Mouse (Mus musculus) neural tube, embryonic 14.5 days (tissue): ENCODE data around the gene Cyp2d12. TPM values are rescaled to one million over a fixed set of nuclear protein-coding genes. Genes with fewer than 3 reads are reported as not detected.
"Not testable (repeated sequence)": the region's sequence is repeated elsewhere in the genome, so short reads cannot be mapped to it uniquely, and the experiment has no call there.

Experiments used
- ATAC-seq: fragments of 200-750 bp; cut with Nextera tagmentation; 2 replicates; pipeline ENCODE4 v1.8.0; 2017; ENCODE audit warnings: low read depth, mild to moderate bottlenecking, moderate TSS enrichment, moderate library complexity
- H3K27ac ChIP-seq: fragments of 300-500 bp; sonication (generic); 2 replicates; pipeline ENCODE4 v1.5.1; 2014; ENCODE audit warnings: low read depth, mild to moderate bottlenecking, control low read depth, low read length, moderate library complexity, mixed read lengths
- H3K27me3 ChIP-seq: fragments of 300-500 bp; sonication (generic); 2 replicates; pipeline ENCODE4 v1.6.1; 2014; ENCODE audit warnings: low read length; ENCODE audit not compliant: control insufficient read depth, insufficient read depth
- H3K36me3 ChIP-seq: fragments of 300-500 bp; sonication (generic); 2 replicates; pipeline ENCODE4 v1.6.1; 2014; ENCODE audit warnings: low read length, mixed read lengths; ENCODE audit not compliant: control insufficient read depth, insufficient read depth
- H3K4me1 ChIP-seq: fragments of 300-500 bp; sonication (generic); 2 replicates; pipeline ENCODE4 v1.6.1; 2014; ENCODE audit warnings: low read length; ENCODE audit not compliant: control insufficient read depth, insufficient read depth
- H3K4me2 ChIP-seq: fragments of 300-500 bp; sonication (generic); 2 replicates; pipeline ENCODE4 v1.6.1; 2014; ENCODE audit warnings: mild to moderate bottlenecking, low read depth, low read length, control low read depth
- H3K4me3 ChIP-seq: fragments of 300-500 bp; sonication (generic); 2 replicates; pipeline ENCODE4 v1.5.1; 2014; ENCODE audit warnings: low read depth, low read length, control low read depth, mixed read lengths
- H3K9ac ChIP-seq: fragments of 300-500 bp; sonication (generic); replicated peaks from 2 replicates; pipeline ENCODE4 v1.6.1; 2014; ENCODE audit warnings: low read depth, mild to moderate bottlenecking, control low read depth, low read length, mixed read lengths
- H3K9me3 ChIP-seq: fragments of 300-500 bp; sonication (generic); 2 replicates; pipeline ENCODE4 v1.6.1; 2016; ENCODE audit warnings: low read length; ENCODE audit not compliant: control insufficient read depth
- WGBS: fragments of 180-500 bp; shearing (Covaris S2); extraction: QIAGEN DNeasy Blood & Tissue Kit; methylation state at CpG from one replicate; pipeline ENCODE4 v1.1.7; 2014; 5-methylcytosine and 5-hydroxymethylcytosine counted together
- microRNA-seq: library from miRNA; unstranded; fragments of <30 nt; microRNA quantifications from one replicate; pipeline ENCODE4, GENCODE M21; 2016
- polyA plus RNA-seq: library from polyadenylated mRNA; unstranded; fragments of >200 nt; fragmentation: Nextera tagmentation; extraction: Ambion mirVana; gene quantifications from 2 replicates; pipeline ENCODE4 v1.2.1, GENCODE M21; 2014

Gene Cyp2d12
- polyA plus RNA-seq, 1 experiment from 2014 or later, result not detected

GRCm38 (mm10) chr15:82542976-82543375, 11.9 kb upstream of the Cyp2d12 start:
- H3K4me2 ChIP-seq, H3K4me1 ChIP-seq, H3K4me3 ChIP-seq, ATAC-seq, H3K27me3 ChIP-seq, H3K9ac ChIP-seq, H3K36me3 ChIP-seq, H3K9me3 ChIP-seq, H3K27ac ChIP-seq: not testable (repeated sequence)
- 80% methylated on average over 3 of the region's 3 CpGs for WGBS

- not testable (repeated sequence) for H3K4me2 ChIP-seq, H3K4me1 ChIP-seq, H3K36me3 ChIP-seq, ATAC-seq, H3K27ac ChIP-seq, H3K9me3 ChIP-seq, H3K27me3 ChIP-seq, H3K4me3 ChIP-seq, H3K9ac ChIP-seq
These were observed 10.3 kb upstream of the Cyp2d12 start for GRCm38 (mm10) chr15:82544561-82544960.

- not testable (repeated sequence) for H3K36me3 ChIP-seq, H3K4me1 ChIP-seq, H3K4me3 ChIP-seq, H3K4me2 ChIP-seq, H3K27ac ChIP-seq, H3K9ac ChIP-seq, ATAC-seq, H3K9me3 ChIP-seq, H3K27me3 ChIP-seq
- WGBS, result 98% methylated on average over 4 of the region's 4 CpGs
These were observed 7.1 kb upstream of the Cyp2d12 start for GRCm38 (mm10) chr15:82547753-82548152.

- H3K27me3 ChIP-seq, H3K4me3 ChIP-seq, H3K9ac ChIP-seq, H3K9me3 ChIP-seq, H3K36me3 ChIP-seq, H3K4me1 ChIP-seq, H3K4me2 ChIP-seq, H3K27ac ChIP-seq, ATAC-seq: not testable (repeated sequence)
- 88% methylated on average over 2 of the region's 2 CpGs for WGBS
These were observed 1.7 kb upstream of the Cyp2d12 start for GRCm38 (mm10) chr15:82553211-82553610.

DNA sequence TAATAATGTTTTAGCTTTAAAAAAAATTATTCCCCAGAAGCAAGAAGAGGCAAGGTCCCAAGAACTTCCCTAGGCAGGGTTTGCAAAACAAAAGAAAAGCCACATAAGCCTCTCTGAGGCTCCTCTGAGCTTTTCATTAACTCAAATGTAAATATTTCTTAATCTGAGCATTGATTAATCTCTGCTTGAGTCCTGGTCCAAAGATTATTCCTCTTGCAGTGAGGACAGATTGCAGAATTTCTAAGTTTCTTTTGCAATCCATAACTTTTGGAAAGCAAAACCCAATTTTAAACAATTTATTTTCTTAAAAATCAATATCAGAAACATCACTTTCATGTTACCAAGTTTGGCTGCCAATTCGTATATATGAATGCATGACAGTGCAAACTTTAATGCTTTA, 18.0 kb downstream of the Cyp2d12 start:
- H3K9ac ChIP-seq, result no peak overlapping the region
- no peaks in the 10 kb centered on the region for H3K9me3 ChIP-seq
- ATAC-seq, result no peak
- WGBS, result 85% methylated on average over 1 of the region's 1 CpGs
- H3K36me3 ChIP-seq, result no peaks in the 10 kb centered on the region
- no peak overlapping the region for H3K4me3 ChIP-seq
- no peaks in the 10 kb centered on the region for H3K4me1 ChIP-seq
- H3K27ac ChIP-seq, result no peak overlapping the region
- H3K4me2 ChIP-seq, result no peak overlapping the region
- H3K27me3 ChIP-seq, result no peaks in the 10 kb centered on the region

DNA sequence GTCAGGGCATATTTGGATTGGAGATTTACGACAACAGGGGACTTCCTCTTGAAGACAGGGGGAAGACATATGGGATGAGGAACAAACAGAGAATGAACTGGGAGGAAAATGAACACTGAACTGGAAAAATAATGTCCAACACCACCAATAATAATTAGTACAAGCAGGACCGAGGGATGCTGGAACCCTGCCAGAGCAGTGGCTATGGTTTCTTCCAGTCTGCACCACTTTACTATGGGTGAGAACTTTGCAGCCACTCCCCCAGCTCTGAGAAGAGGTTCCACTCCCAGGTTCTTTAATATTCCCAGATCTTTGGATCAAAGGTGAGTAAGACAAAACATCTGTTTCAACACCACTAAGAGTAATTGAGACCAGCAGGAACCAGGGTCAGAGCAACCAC, 24.2 kb downstream of the Cyp2d12 start:
- Histone ChIP-seq H3K4me1 (no peaks in the 10 kb centered on the region), H3K4me2 (no peak overlapping the region), H3K9ac (no peak overlapping the region), H3K4me3 (no peak overlapping the region), H3K9me3 (no peaks in the 10 kb centered on the region), H3K27me3 (no peaks in the 10 kb centered on the region), H3K27ac (no peak overlapping the region), H3K36me3 (no peaks in the 10 kb centered on the region)
- 77% methylated on average over 2 of the region's 2 CpGs for WGBS
- ATAC-seq, result no peak

DNA sequence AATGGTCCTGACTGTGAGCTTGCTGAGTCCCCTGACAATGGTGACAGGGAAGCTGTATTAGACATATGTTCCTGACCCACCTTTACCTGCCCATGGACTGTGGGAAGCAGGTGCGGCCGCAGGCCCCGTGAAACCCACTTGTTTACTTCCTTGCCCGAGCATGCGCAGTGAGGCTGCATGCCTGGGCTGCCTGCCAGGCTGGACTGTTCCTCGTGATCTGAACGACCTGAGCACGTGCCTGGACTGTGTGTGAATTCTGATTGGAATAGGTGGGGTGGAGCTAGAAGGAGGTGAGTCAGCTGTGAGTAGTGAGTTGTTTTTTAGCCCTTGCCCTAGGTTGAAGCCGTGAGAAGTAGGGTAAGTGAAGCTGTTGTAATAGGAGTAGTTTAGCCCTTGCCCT, 27.7 kb downstream of the Cyp2d12 start:
- 85% methylated on average over 9 of the region's 9 CpGs for WGBS
- no peak overlapping the region for H3K4me3 ChIP-seq
- no peak overlapping the region for H3K9ac ChIP-seq
- no peaks in the 10 kb centered on the region for H3K36me3 ChIP-seq
- no peaks in the 10 kb centered on the region for H3K4me1 ChIP-seq
- no peak for ATAC-seq
- no peaks in the 10 kb centered on the region for H3K9me3 ChIP-seq
- H3K4me2 ChIP-seq, result no peak overlapping the region
- no peak overlapping the region for H3K27ac ChIP-seq
- no peaks in the 10 kb centered on the region for H3K27me3 ChIP-seq

Small RNA genes within 50 kb of the gene (microRNA-seq; reads per million reads assigned to microRNA genes)
- gene Gm27924 (not detected), gene Gm28023 (not detected)

Other genes with a start within 250 kb of the Cyp2d12 start
- gene Naga, start 216.1 kb upstream of the Cyp2d12 start, polyA plus RNA-seq, result 27.1 and 34.9 TPM in 2 replicates
- 0.87 and 2.4 TPM in 2 replicates for gene Pheta2, start 216.1 kb upstream of the Cyp2d12 start, polyA plus RNA-seq
- 351 and 392 TPM in 2 replicates for gene Smdt1, start 216.1 kb upstream of the Cyp2d12 start, polyA plus RNA-seq
- 391 and 432 TPM in 2 replicates for gene Ndufa6, start 200.8 kb upstream of the Cyp2d12 start, polyA plus RNA-seq
- 0.99 and 1.8 TPM in 2 replicates for gene Cyp2d22, start 174.8 kb upstream of the Cyp2d12 start, polyA plus RNA-seq
- gene Cyp2d11, start 161.1 kb upstream of the Cyp2d12 start, polyA plus RNA-seq, result not detected in 2 replicates
- not detected in 2 replicates for gene Cyp2d10, start 147.9 kb upstream of the Cyp2d12 start, polyA plus RNA-seq
- gene Cyp2d9, start 121.6 kb upstream of the Cyp2d12 start, polyA plus RNA-seq, result not detected in 2 replicates
- not detected in 2 replicates for gene Cyp2d34, start 65.9 kb downstream of the Cyp2d12 start, polyA plus RNA-seq
- not detected in 2 replicates for gene Cyp2d40, start 209.1 kb downstream of the Cyp2d12 start, polyA plus RNA-seq
- gene Cyp2d26, start 239.2 kb downstream of the Cyp2d12 start, polyA plus RNA-seq, result 0.22 TPM in 1 of 2 replicates, not detected in the other